Mouse (Mus musculus) lung, postnatal 25 days (tissue): ENCODE measurements around the gene Pou1f1.

Experiments
- DNase-seq: peaks from one replicate; pipeline ENCODE4 v3.0.0; 2022; ENCODE audit warnings: low spot score

Pou1f1 gene

DNA sequence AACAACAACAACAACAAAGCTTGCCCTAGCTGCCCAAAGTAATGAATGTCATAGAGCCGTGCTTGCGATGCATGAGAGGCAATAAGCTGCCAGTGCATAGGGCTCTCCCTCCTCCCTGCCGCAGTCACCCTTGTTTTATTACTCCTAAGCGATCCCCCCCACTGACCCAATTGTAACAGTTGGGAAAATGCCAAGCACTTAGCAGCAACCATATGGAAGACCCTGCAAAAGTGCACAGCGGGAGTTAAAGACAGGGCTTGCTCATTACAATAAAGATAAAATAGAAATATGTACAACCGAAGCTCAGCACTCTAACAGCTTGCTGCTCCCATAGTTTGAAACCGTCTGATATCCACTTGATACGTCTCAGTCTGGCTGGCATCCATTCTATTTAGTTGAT lies 44.0 kb downstream of the Pou1f1 start:
- DNase-seq = no peak

DNA sequence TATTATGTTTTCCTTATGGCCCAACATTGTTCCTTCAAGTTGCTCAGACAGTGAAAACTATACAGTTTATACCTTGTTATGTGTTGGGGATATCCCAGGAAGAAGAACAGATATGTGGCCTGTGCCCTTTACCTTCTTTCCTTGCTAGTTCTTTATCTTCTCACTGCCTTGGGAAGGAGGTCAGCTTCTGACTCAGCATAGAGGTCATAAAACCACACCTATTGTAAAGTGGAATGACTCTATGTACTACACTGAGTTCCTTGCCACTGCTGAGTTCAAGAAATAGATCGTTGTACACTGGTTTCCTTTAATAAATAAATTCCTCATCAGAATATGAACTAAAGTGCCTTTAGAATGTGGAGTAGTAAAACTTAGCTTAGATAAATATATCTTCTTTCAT lies 44.6 kb downstream of the Pou1f1 start:
- no peak for DNase-seq

DNA sequence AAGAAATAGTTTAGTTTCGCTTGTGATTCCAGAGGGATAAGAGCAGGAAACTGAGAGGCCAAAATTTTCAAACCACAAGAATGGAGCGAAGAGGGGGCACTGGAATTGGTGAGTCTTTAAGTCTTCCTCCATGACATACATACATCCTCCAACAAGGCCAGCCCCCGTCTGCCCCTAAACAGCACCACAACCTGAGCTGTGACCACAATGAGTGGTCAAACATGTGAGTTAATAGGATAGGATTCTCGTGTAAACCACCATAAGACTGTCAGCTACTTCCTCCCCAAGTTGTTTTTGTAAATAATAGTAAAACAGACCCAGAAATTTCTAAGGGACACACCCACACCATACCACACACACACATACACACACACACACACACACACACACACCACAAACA lies 48.5 kb downstream of the Pou1f1 start:
- no peak for DNase-seq

DNA sequence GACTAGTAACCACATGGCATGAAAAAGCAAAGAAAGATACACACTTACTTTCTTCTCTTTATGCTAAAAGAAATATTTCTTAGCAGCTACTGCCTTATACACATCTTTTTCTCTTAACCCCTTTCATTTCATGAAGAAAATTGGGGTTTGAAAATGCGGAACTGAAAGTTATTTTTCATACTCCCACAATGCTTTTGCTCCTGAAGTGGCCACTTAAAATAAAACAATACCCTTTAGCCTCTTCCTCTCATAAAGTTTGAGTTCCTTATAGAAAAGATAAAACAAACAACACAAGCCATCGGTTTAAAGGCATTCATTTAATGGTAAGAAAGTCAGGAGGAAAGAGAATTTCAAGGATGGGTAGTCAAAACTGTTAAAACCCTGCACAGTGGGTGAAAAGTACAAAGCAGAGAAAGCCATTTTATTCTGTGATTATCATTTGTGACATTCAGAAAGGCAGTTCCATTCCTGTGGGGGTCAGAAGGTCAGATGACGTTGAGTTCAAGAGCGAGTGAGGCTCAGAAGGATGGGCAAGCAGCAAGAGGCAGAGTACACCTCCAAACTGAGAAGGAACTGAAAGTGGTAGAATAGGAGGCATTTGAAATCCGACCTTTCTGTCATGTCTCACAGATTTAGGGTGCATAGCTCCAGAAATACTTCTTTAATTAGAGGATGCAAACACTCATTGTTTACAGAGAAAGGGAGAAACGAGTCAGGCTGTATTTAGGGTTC lies 57.2 kb downstream of the Pou1f1 start:
- DNase-seq = no peak
